Mouse (Mus musculus): ENCODE measurements at regions not wholly inside any gene's neighbourhood (a gene's known extent, or its start where the extent isn't known, plus 50 kb on each side); places are given as distances from the start of the nearest gene placed in this dataset.

DNA sequence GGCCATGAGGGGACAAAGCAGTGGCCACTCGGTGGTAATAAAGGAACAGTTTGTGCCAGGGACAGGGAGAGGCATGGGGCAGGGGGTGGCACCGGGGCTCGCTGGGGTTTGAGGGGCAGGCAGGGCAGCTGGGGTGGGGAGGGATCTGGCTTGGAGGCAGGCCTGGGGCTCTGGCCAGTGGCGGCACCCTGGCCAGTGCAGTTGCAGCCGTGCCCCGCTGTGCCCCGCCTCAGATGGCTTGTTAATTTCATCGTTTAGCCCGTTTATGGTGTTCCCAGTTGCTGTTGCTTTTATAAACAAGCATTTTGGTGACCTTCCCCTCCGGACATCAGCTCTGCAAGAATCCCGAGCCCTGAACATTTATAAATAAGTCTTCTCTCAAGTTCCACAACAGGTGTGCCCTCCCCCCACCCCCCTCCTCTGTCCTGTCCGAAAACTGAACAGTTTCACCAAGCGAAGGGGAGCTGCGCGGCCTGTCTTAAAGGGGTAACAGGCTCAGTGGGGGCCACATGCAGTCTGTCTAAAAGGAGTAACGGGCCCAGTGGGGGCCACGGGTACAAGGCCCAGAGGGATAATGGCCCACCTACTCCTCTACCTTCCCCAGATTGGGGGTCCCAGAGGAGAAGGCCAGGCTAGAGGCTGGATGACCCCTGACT is 51.0 kb upstream of the Casz1 start:
- TF ChIP-seq ZC3H11A (IDR thresholded peaks at IDR 0.05; ENCODE audit: borderline replicate concordance, low read depth, low read length) (no peak), CHD2 (IDR thresholded peaks at IDR 0.05; ENCODE audit: low read depth, low read length) (no peak), HCFC1 (IDR thresholded peaks at IDR 0.05; ENCODE audit: borderline replicate concordance, insufficient read depth, low read length) (no peak), MAFK (IDR thresholded peaks at IDR 0.05; ENCODE audit: insufficient read depth, low read depth, low read length) (no peak), ZNF384 (IDR thresholded peaks at IDR 0.05; ENCODE audit: low read depth, low read length) (no peak)

Data from ES-E14 (cell line).